Mouse (Mus musculus): ENCODE measurements at regions not wholly inside any gene's neighbourhood (a gene's known extent, or its start where the extent isn't known, plus 50 kb on each side); places are given as distances from the start of the nearest gene placed in this dataset.

- DNase-seq (ENCODE audit: low spot score in 2 of 2): no peak
Measured at GRCm38 (mm10) chr14:72942571-72942970, 106.3 kb downstream of the Cysltr2 start.

GRCm38 (mm10) chr14:72939067-72939393 lies 109.9 kb downstream of the Cysltr2 start:
- no peak for DNase-seq (ENCODE audit: low spot score in 2 of 2)

GRCm38 (mm10) chr14:72938382-72939066 lies 110.4 kb downstream of the Cysltr2 start:
- DNase-seq (ENCODE audit: low spot score in 2 of 2): no peak

GRCm38 (mm10) chr14:72933598-72933997 lies 115.3 kb downstream of the Cysltr2 start:
- no peak for DNase-seq (ENCODE audit: low spot score in 2 of 2)

- peak in 1 of 2 experiments; percentile 1 for DNase-seq (ENCODE audit: low spot score in 2 of 2)
Measured at GRCm38 (mm10) chr14:72932296-72932695, 116.6 kb downstream of the Cysltr2 start.

GRCm38 (mm10) chr14:72901171-72901926 lies 147.6 kb downstream of the Cysltr2 start:
- DNase-seq (ENCODE audit: low spot score in 2 of 2): no peak

GRCm38 (mm10) chr14:72899630-72900029 lies 149.3 kb downstream of the Cysltr2 start:
- no peak for DNase-seq (ENCODE audit: low spot score in 2 of 2)

- DNase-seq (ENCODE audit: low spot score in 2 of 2): no peak
Measured at GRCm38 (mm10) chr14:72892316-72892715, 156.6 kb downstream of the Cysltr2 start.

- no peak for DNase-seq (ENCODE audit: low spot score in 2 of 2)
Measured at GRCm38 (mm10) chr14:72889663-72890062, 159.3 kb downstream of the Cysltr2 start.

GRCm38 (mm10) chr14:72887470-72888071 lies 161.3 kb downstream of the Cysltr2 start:
- DNase-seq (ENCODE audit: low spot score in 2 of 2): no peak

GRCm38 (mm10) chr14:72886935-72887369 lies 162.0 kb downstream of the Cysltr2 start:
- no peak for DNase-seq (ENCODE audit: low spot score in 2 of 2)

GRCm38 (mm10) chr14:72885824-72886223 lies 163.1 kb downstream of the Cysltr2 start:
- no peak for DNase-seq (ENCODE audit: low spot score in 2 of 2)

GRCm38 (mm10) chr14:72884561-72884960 lies 164.4 kb downstream of the Cysltr2 start:
- no peak for DNase-seq (ENCODE audit: low spot score in 2 of 2)

- DNase-seq (ENCODE audit: low spot score in 2 of 2): no peak
Measured at GRCm38 (mm10) chr14:72877132-72877531, 167.3 kb upstream of the Fndc3a start.

- no peak for DNase-seq (ENCODE audit: low spot score in 2 of 2)
Measured at GRCm38 (mm10) chr14:72873494-72873893, 163.7 kb upstream of the Fndc3a start.

- peak; percentile 50 to 51 for DNase-seq (ENCODE audit: low spot score in 2 of 2)
Measured at GRCm38 (mm10) chr14:72869188-72869749, 159.5 kb upstream of the Fndc3a start.

GRCm38 (mm10) chr14:72866896-72867295 lies 157.1 kb upstream of the Fndc3a start:
- no peak for DNase-seq (ENCODE audit: low spot score in 2 of 2)

- no peak for DNase-seq (ENCODE audit: low spot score in 2 of 2)
Measured at GRCm38 (mm10) chr14:72865531-72865930, 155.7 kb upstream of the Fndc3a start.

GRCm38 (mm10) chr14:72864792-72865191 lies 155.0 kb upstream of the Fndc3a start:
- no peak for DNase-seq (ENCODE audit: low spot score in 2 of 2)

GRCm38 (mm10) chr14:72864130-72864529 lies 154.3 kb upstream of the Fndc3a start:
- no peak for DNase-seq (ENCODE audit: low spot score in 2 of 2)

- DNase-seq (ENCODE audit: low spot score in 2 of 2): no peak
Measured at GRCm38 (mm10) chr14:72862806-72863526, 153.2 kb upstream of the Fndc3a start.

GRCm38 (mm10) chr14:72854226-72854625 lies 144.4 kb upstream of the Fndc3a start:
- DNase-seq (ENCODE audit: low spot score in 2 of 2): no peak

All from right cerebral cortex, postnatal 36 days (tissue).